Mouse (Mus musculus) liver, postnatal 0 days (tissue): ENCODE results near the gene Smad9.

Experiments used
- CTCF ChIP-seq: sonication (generic); IDR thresholded peaks from 2 replicates; pipeline ENCODE4 v1.5.1; 2016; ENCODE audit warnings: antibody characterized with exemption, low read depth
- EP300 ChIP-seq: IDR thresholded peaks from 2 replicates; pipeline ENCODE4 v1.6.1; 2016; ENCODE audit warnings: antibody characterized with exemption, low read depth, mild to moderate bottlenecking

GRCm38 (mm10) chr3:54714253-54714652 is 41.1 kb upstream of the Smad9 start, which contains the start of gene Gm21958:
- TF ChIP-seq CTCF (no peak), EP300 (no peak)
